Mouse (Mus musculus): Measurements from ENCODE around the gene Slc4a1ap. TPM values are rescaled to one million over a fixed set of nuclear protein-coding genes. Genes with fewer than 3 reads are reported as not detected.

Slc4a1ap gene
- polyA plus RNA-seq (2015; fragmentation: Nextera tagmentation; extraction: Ambion mirVana) = 15.0 and 16.2 TPM in 2 replicates

- peak within 1 kb of the TSS; percentile 82 for H3K9ac ChIP-seq (replicated peaks; ENCODE audit: low read depth)
- WGBS = under 1% methylated on average over 28 of the region's 28 CpGs
- H3K27ac ChIP-seq (ENCODE audit: low read length) = peak within 1 kb of the TSS; percentile 72
- ATAC-seq = peak; percentile 91
- no peaks in the 10 kb centered on the region for H3K9me3 ChIP-seq (ENCODE audit: low read length)
- H3K4me3 ChIP-seq (ENCODE audit: low read depth, low read length) = peak within 1 kb of the TSS; percentile 90
- H3K4me1 ChIP-seq (ENCODE audit: insufficient read depth, low read depth, low read length) = peaks cover 4% of the 10 kb centered on the region; the same call in 1 of the 2 replicates
- H3K36me3 ChIP-seq (ENCODE audit: insufficient read depth, low read length) = peaks cover 10% of the 10 kb centered on the region; the same call in 1 of the 2 replicates
- no peak for TF ChIP-seq CTCF (IDR thresholded peaks at IDR 0.05)
- peak; percentile 61; the same call in 1 of the 2 replicates for TF ChIP-seq EP300 (IDR thresholded peaks at IDR 0.05)
- no peaks in the 10 kb centered on the region for H3K27me3 ChIP-seq (replicated peaks; ENCODE audit: insufficient read depth, low read length)
- H3K4me2 ChIP-seq (replicated peaks; ENCODE audit: low read depth, low read length) = peak within 1 kb of the TSS; percentile 97
- peak; percentile 87 for DNase-seq (ENCODE audit: low spot score)
Measured at GRCm38 (mm10) chr5:31526354-31527116, at the start of gene Slc4a1ap. Slc4a1ap (plus strand) TSS chr5:31526995.

- H3K4me1 ChIP-seq (ENCODE audit: insufficient read depth, low read depth, low read length) = no peaks in the 10 kb centered on the region
Measured at GRCm38 (mm10) chr5:31480536-31480935, 46.3 kb upstream of the Slc4a1ap start.

GRCm38 (mm10) chr5:31485440-31485839 lies 41.4 kb upstream of the Slc4a1ap start, which contains the start of gene 4930548H24Rik:
4930548H24Rik (plus strand) TSS chr5:31485740.
- no peak for ATAC-seq
- no peaks in the 10 kb centered on the region for H3K27me3 ChIP-seq (replicated peaks; ENCODE audit: insufficient read depth, low read length)
- 91% methylated on average over 3 of the region's 3 CpGs for WGBS

More at GRCm38 (mm10) chr5:31480536-31480935, 46.3 kb upstream of the Slc4a1ap start:
- TF ChIP-seq EP300 (IDR thresholded peaks at IDR 0.05) (no peak), CTCF (IDR thresholded peaks at IDR 0.05) (no peak)
- Histone ChIP-seq H3K4me3 (ENCODE audit: low read depth, low read length) (no peak overlapping the region), H3K9ac (replicated peaks; ENCODE audit: low read depth) (no peak overlapping the region), H3K27me3 (replicated peaks; ENCODE audit: insufficient read depth, low read length) (no peaks in the 10 kb centered on the region), H3K9me3 (ENCODE audit: low read length) (no peaks in the 10 kb centered on the region), H3K4me2 (replicated peaks; ENCODE audit: low read depth, low read length) (no peak overlapping the region), H3K27ac (ENCODE audit: low read length) (no peak overlapping the region), H3K36me3 (ENCODE audit: insufficient read depth, low read length) (peaks cover 46% of the 10 kb centered on the region; the same call in 1 of the 2 replicates)
- WGBS = 74% methylated on average over 4 of the region's 4 CpGs
- DNase-seq (ENCODE audit: low spot score) (no peak), ATAC-seq (no peak)

GRCm38 (mm10) chr5:31487889-31488288 lies 38.9 kb upstream of the Slc4a1ap start:
- no peak for DNase-seq (ENCODE audit: low spot score)
- no peak for ATAC-seq
- TF ChIP-seq CTCF (IDR thresholded peaks at IDR 0.05) (no peak), EP300 (IDR thresholded peaks at IDR 0.05) (no peak)
- no peaks in the 10 kb centered on the region for H3K9me3 ChIP-seq (ENCODE audit: low read length)
- H3K4me3 ChIP-seq (ENCODE audit: low read depth, low read length) = no peak overlapping the region
- no peak overlapping the region for H3K27ac ChIP-seq (ENCODE audit: low read length)
- H3K4me1 ChIP-seq (ENCODE audit: insufficient read depth, low read depth, low read length) = no peaks in the 10 kb centered on the region
- no peak overlapping the region for H3K4me2 ChIP-seq (replicated peaks; ENCODE audit: low read depth, low read length)
- H3K27me3 ChIP-seq (replicated peaks; ENCODE audit: insufficient read depth, low read length) = no peaks in the 10 kb centered on the region
- H3K36me3 ChIP-seq (ENCODE audit: insufficient read depth, low read length) = no peaks in the 10 kb centered on the region
- H3K9ac ChIP-seq (replicated peaks; ENCODE audit: low read depth) = no peak overlapping the region
- WGBS = 97% methylated on average over 3 of the region's 3 CpGs

More at GRCm38 (mm10) chr5:31485440-31485839, 41.4 kb upstream of the Slc4a1ap start, which contains the start of gene 4930548H24Rik:
- no peaks in the 10 kb centered on the region for H3K9me3 ChIP-seq (ENCODE audit: low read length)
- no peak within 1 kb of the TSS for H3K27ac ChIP-seq (ENCODE audit: low read length)
- H3K4me1 ChIP-seq (ENCODE audit: insufficient read depth, low read depth, low read length) = no peaks in the 10 kb centered on the region
- H3K36me3 ChIP-seq (ENCODE audit: insufficient read depth, low read length) = peaks cover 12% of the 10 kb centered on the region; the same call in 1 of the 2 replicates
- no peak within 1 kb of the TSS for H3K4me3 ChIP-seq (ENCODE audit: low read depth, low read length)
- H3K9ac ChIP-seq (replicated peaks; ENCODE audit: low read depth) = no peak within 1 kb of the TSS
- TF ChIP-seq CTCF (IDR thresholded peaks at IDR 0.05) (no peak), EP300 (IDR thresholded peaks at IDR 0.05) (no peak)
- no peak for DNase-seq (ENCODE audit: low spot score)
- no peak within 1 kb of the TSS for H3K4me2 ChIP-seq (replicated peaks; ENCODE audit: low read depth, low read length)

GRCm38 (mm10) chr5:31489116-31489769 lies 37.6 kb upstream of the Slc4a1ap start:
- DNase-seq (ENCODE audit: low spot score) = no peak
- 58% methylated on average over 7 of the region's 7 CpGs for WGBS
- no peaks in the 10 kb centered on the region for H3K4me1 ChIP-seq (ENCODE audit: insufficient read depth, low read depth, low read length)
- no peak for ATAC-seq
- H3K4me3 ChIP-seq (ENCODE audit: low read depth, low read length) = no peak overlapping the region
- H3K27ac ChIP-seq (ENCODE audit: low read length) = no peak overlapping the region
- TF ChIP-seq CTCF (IDR thresholded peaks at IDR 0.05) (no peak), EP300 (IDR thresholded peaks at IDR 0.05) (no peak)
- H3K4me2 ChIP-seq (replicated peaks; ENCODE audit: low read depth, low read length) = no peak overlapping the region
- H3K27me3 ChIP-seq (replicated peaks; ENCODE audit: insufficient read depth, low read length) = no peaks in the 10 kb centered on the region
- H3K9ac ChIP-seq (replicated peaks; ENCODE audit: low read depth) = no peak overlapping the region
- H3K9me3 ChIP-seq (ENCODE audit: low read length) = no peaks in the 10 kb centered on the region
- H3K36me3 ChIP-seq (ENCODE audit: insufficient read depth, low read length) = no peaks in the 10 kb centered on the region

- Histone ChIP-seq H3K9ac (replicated peaks; ENCODE audit: low read depth) (no peak overlapping the region), H3K27ac (ENCODE audit: low read length) (no peak overlapping the region), H3K27me3 (replicated peaks; ENCODE audit: insufficient read depth, low read length) (no peaks in the 10 kb centered on the region), H3K4me3 (ENCODE audit: low read depth, low read length) (no peak overlapping the region), H3K9me3 (ENCODE audit: low read length) (no peaks in the 10 kb centered on the region), H3K36me3 (ENCODE audit: insufficient read depth, low read length) (no peaks in the 10 kb centered on the region), H3K4me2 (replicated peaks; ENCODE audit: low read depth, low read length) (no peak overlapping the region), H3K4me1 (ENCODE audit: insufficient read depth, low read depth, low read length) (peaks cover 6% of the 10 kb centered on the region; the same call in 1 of the 2 replicates)
- DNase-seq (ENCODE audit: low spot score) (no peak), ATAC-seq (no peak)
- TF ChIP-seq CTCF (IDR thresholded peaks at IDR 0.05) (no peak), EP300 (IDR thresholded peaks at IDR 0.05) (no peak)
- 61% methylated on average over 1 of the region's 1 CpGs for WGBS
Measured at GRCm38 (mm10) chr5:31492031-31492430, 34.8 kb upstream of the Slc4a1ap start.

Data from lung, postnatal 0 days (tissue).